Mouse (Mus musculus): Measurements from ENCODE around the gene P3h3. TPM values are rescaled to one million over a fixed set of nuclear protein-coding genes. Genes with fewer than 3 reads are reported as not detected.

P3h3 gene
- total RNA-seq, 1 experiment from 2014 or later, result 8.3 TPM

Other genes starting within 250 kb of the P3h3 start
- gene C1s2, start 221.7 kb downstream of the P3h3 start, total RNA-seq (2017), result 0.23 TPM in 1 of 2 replicates, not detected in the other
- 31.5 and 34.1 TPM in 2 replicates for gene Lpcat3, start 194.7 kb downstream of the P3h3 start, total RNA-seq (2017)
- 222 and 280 TPM in 2 replicates for gene Emg1, start 145.6 kb downstream of the P3h3 start, total RNA-seq (2017)
- gene Phb2, start 145.4 kb downstream of the P3h3 start, total RNA-seq (2017), result 402 and 404 TPM in 2 replicates
- gene Ptpn6, start 119.0 kb downstream of the P3h3 start, total RNA-seq (2017), result 235 and 315 TPM in 2 replicates
- 112 and 129 TPM in 2 replicates for gene Grcc10, start 116.4 kb downstream of the P3h3 start, total RNA-seq (2017)
- not detected in 2 replicates for gene Gm45234, start 101.7 kb downstream of the P3h3 start, total RNA-seq (2017)
- gene Atn1, start 101.2 kb downstream of the P3h3 start, total RNA-seq (2017), result 4.6 and 6.7 TPM in 2 replicates
- gene Eno2, start 88.1 kb downstream of the P3h3 start, total RNA-seq (2017), result 0.46 TPM in 1 of 2 replicates, not detected in the other
- not detected in 2 replicates for gene Lrrc23, start 78.0 kb downstream of the P3h3 start, total RNA-seq (2017)
- gene Spsb2, start 49.1 kb downstream of the P3h3 start, total RNA-seq (2017), result 1.1 and 3.8 TPM in 2 replicates
- 158 and 197 TPM in 2 replicates for gene Tpi1, start 43.5 kb downstream of the P3h3 start, total RNA-seq (2017)
- 76.5 and 84.3 TPM in 2 replicates for gene Usp5, start 28.3 kb downstream of the P3h3 start, total RNA-seq (2017)
- gene Cdca3, start 28.2 kb downstream of the P3h3 start, total RNA-seq (2017), result 73.5 and 92.1 TPM in 2 replicates
- not detected in 2 replicates for gene Gnb3, start 17.5 kb downstream of the P3h3 start, total RNA-seq (2017)
- gene Gpr162, start 6.2 kb upstream of the P3h3 start, total RNA-seq (2017), result 0.24 and 0.32 TPM in 2 replicates
- 0.73 TPM in 2 replicates for gene Cd4, start 30.5 kb upstream of the P3h3 start, total RNA-seq (2017)
- 0.82 and 1.6 TPM in 2 replicates for gene Lag3, start 54.0 kb upstream of the P3h3 start, total RNA-seq (2017)
- gene Ptms, start 62.4 kb upstream of the P3h3 start, total RNA-seq (2017), result 40.3 and 71.3 TPM in 2 replicates
- gene Mlf2, start 73.6 kb upstream of the P3h3 start, total RNA-seq (2017), result 54.9 and 61.1 TPM in 2 replicates
- 45.6 and 48.1 TPM in 2 replicates for gene Cops7a, start 107.8 kb upstream of the P3h3 start, total RNA-seq (2017)
- gene Pianp, start 138.9 kb upstream of the P3h3 start, total RNA-seq (2017), result not detected in 2 replicates
- gene Zfp384, start 151.4 kb upstream of the P3h3 start, total RNA-seq (2017), result 19.7 and 27.0 TPM in 2 replicates
- 52.8 and 69.9 TPM in 2 replicates for gene Ing4, start 182.0 kb upstream of the P3h3 start, total RNA-seq (2017)
- gene Acrbp, start 191.9 kb upstream of the P3h3 start, total RNA-seq (2017), result 2.3 and 5.4 TPM in 2 replicates
- gene Lpar5, start 210.2 kb upstream of the P3h3 start, total RNA-seq (2017), result 4.4 and 6.9 TPM in 2 replicates
- gene Chd4, start 238.2 kb upstream of the P3h3 start, total RNA-seq (2017), result 444 and 506 TPM in 2 replicates